Mouse (Mus musculus): ENCODE data around the gene 4921511M17Rik. TPM values are rescaled to one million over a fixed set of nuclear protein-coding genes. Genes with fewer than 3 reads are reported as not detected.
"Not testable (repeated sequence)": the region's sequence is repeated elsewhere in the genome, so short reads cannot be mapped to it uniquely, and the experiment has no call there.

Gene 4921511M17Rik
- polyA plus RNA-seq (2015; fragmentation: Nextera tagmentation; extraction: Ambion mirVana), result not detected in 2 replicates

DNA sequence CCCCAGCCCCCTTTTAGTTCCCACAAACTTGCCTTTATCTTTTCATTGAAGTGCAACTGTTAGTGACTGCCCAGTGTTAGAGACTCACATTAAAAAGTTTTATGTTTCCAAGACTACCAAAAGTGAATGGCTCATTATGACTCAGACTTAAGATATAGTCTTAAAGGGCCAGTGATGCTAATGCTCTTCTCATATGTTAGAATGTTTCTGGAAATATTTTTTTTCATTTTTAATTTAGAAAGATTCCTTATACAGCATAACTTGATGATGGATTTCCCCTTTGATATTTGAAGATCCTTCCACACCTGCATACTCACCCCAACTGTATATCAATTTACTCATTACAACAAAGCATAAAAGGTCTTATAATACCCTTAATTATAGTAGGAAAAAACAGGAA lies at the start of gene 4921511M17Rik:
Gene 4921511M17Rik (minus strand): TSS at position 101 of the 400 bp plus-strand sequence.
- not testable (repeated sequence) for H3K27ac ChIP-seq (ENCODE audit: low read length); H3K27me3 ChIP-seq (replicated peaks; ENCODE audit: control insufficient read depth, insufficient read depth, low read length); H3K9me3 ChIP-seq (ENCODE audit: control insufficient read depth, low read length); H3K9ac ChIP-seq (ENCODE audit: low read depth, low read length); H3K4me3 ChIP-seq (ENCODE audit: low read length); H3K36me3 ChIP-seq (ENCODE audit: control insufficient read depth, insufficient read depth, low read length); ATAC-seq; H3K4me1 ChIP-seq (ENCODE audit: control insufficient read depth, insufficient read depth, low read length); H3K4me2 ChIP-seq (ENCODE audit: low read depth, low read length)

DNA sequence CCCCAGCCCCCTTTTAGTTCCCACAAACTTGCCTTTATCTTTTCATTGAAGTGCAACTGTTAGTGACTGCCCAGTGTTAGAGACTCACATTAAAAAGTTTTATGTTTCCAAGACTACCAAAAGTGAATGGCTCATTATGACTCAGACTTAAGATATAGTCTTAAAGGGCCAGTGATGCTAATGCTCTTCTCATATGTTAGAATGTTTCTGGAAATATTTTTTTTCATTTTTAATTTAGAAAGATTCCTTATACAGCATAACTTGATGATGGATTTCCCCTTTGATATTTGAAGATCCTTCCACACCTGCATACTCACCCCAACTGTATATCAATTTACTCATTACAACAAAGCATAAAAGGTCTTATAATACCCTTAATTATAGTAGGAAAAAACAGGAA lies 21.3 kb upstream of the 4921511M17Rik start, which contains the start of gene Gm10057:
Gene Gm10057 (minus strand): TSS at position 101 of the 400 bp plus-strand sequence.
- not testable (repeated sequence) for ATAC-seq; H3K9ac ChIP-seq (ENCODE audit: low read depth, low read length); H3K4me3 ChIP-seq (ENCODE audit: low read length); H3K4me1 ChIP-seq (ENCODE audit: control insufficient read depth, insufficient read depth, low read length); H3K9me3 ChIP-seq (ENCODE audit: control insufficient read depth, low read length); H3K27ac ChIP-seq (ENCODE audit: low read length); H3K27me3 ChIP-seq (replicated peaks; ENCODE audit: control insufficient read depth, insufficient read depth, low read length); H3K4me2 ChIP-seq (ENCODE audit: low read depth, low read length); H3K36me3 ChIP-seq (ENCODE audit: control insufficient read depth, insufficient read depth, low read length)

DNA sequence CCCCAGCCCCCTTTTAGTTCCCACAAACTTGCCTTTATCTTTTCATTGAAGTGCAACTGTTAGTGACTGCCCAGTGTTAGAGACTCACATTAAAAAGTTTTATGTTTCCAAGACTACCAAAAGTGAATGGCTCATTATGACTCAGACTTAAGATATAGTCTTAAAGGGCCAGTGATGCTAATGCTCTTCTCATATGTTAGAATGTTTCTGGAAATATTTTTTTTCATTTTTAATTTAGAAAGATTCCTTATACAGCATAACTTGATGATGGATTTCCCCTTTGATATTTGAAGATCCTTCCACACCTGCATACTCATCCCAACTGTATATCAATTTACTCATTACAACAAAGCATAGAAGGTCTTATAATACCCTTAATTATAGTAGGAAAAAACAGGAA lies 21.1 kb downstream of the 4921511M17Rik start, which contains the start of gene Samt1:
Gene Samt1 (minus strand): TSS at position 101 of the 400 bp plus-strand sequence.
- ATAC-seq; H3K27me3 ChIP-seq (replicated peaks; ENCODE audit: control insufficient read depth, insufficient read depth, low read length); H3K9me3 ChIP-seq (ENCODE audit: control insufficient read depth, low read length); H3K4me1 ChIP-seq (ENCODE audit: control insufficient read depth, insufficient read depth, low read length); H3K27ac ChIP-seq (ENCODE audit: low read length); H3K4me3 ChIP-seq (ENCODE audit: low read length); H3K36me3 ChIP-seq (ENCODE audit: control insufficient read depth, insufficient read depth, low read length); H3K4me2 ChIP-seq (ENCODE audit: low read depth, low read length); H3K9ac ChIP-seq (ENCODE audit: low read depth, low read length): not testable (repeated sequence)

DNA sequence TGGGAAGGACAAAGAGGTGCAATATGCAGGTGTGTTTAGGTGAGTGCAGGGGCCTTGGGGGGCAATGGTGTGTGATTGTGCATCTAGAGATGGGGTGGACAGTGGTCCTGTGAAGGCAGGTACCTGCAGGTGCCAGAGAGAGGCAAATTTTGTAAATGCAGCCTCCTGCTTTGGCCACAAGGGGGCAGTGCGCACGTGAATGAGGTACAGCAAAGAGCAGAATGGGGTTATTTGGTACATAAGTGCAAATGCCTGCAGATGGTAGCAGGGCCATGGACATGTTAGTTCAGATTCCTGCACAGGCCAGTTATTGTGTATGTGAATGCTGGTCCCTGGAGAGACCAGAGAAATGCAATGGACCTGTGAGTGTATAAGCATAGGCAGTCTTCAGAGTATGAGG lies 56.7 kb downstream of the 4921511M17Rik start:
- not testable (repeated sequence) for H3K9ac ChIP-seq (ENCODE audit: low read depth, low read length); H3K4me3 ChIP-seq (ENCODE audit: low read length); ATAC-seq; H3K4me1 ChIP-seq (ENCODE audit: control insufficient read depth, insufficient read depth, low read length); H3K36me3 ChIP-seq (ENCODE audit: control insufficient read depth, insufficient read depth, low read length); H3K9me3 ChIP-seq (ENCODE audit: control insufficient read depth, low read length); H3K4me2 ChIP-seq (ENCODE audit: low read depth, low read length); H3K27ac ChIP-seq (ENCODE audit: low read length); H3K27me3 ChIP-seq (replicated peaks; ENCODE audit: control insufficient read depth, insufficient read depth, low read length)
- no CpG with 5 or more reads among the region's 2 CpGs for WGBS

DNA sequence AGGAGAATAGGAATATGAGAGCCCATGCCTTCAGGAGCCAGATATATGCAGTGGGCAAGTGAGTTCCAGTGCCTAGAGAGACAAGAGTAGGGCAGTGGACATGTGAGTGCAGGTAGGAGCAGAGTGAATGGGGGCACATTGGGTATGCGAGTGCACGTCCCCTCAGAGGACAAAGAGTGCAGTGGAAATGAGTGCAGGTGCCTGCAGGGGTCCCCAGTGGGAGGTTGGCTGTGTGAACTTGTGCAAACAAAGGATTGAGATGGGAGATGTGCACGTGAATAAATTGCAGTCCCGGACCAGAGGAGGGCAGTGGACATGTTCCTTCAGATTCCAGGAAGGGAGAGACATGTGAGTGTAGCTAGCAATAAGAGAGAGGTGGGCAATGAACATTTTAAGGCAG lies 57.2 kb downstream of the 4921511M17Rik start:
- H3K27ac ChIP-seq (ENCODE audit: low read length); H3K9me3 ChIP-seq (ENCODE audit: control insufficient read depth, low read length); ATAC-seq; H3K27me3 ChIP-seq (replicated peaks; ENCODE audit: control insufficient read depth, insufficient read depth, low read length); H3K4me2 ChIP-seq (ENCODE audit: low read depth, low read length); H3K9ac ChIP-seq (ENCODE audit: low read depth, low read length); H3K36me3 ChIP-seq (ENCODE audit: control insufficient read depth, insufficient read depth, low read length); H3K4me1 ChIP-seq (ENCODE audit: control insufficient read depth, insufficient read depth, low read length); H3K4me3 ChIP-seq (ENCODE audit: low read length): not testable (repeated sequence)
- WGBS, result 23% methylated on average over 4 of the region's 4 CpGs

DNA sequence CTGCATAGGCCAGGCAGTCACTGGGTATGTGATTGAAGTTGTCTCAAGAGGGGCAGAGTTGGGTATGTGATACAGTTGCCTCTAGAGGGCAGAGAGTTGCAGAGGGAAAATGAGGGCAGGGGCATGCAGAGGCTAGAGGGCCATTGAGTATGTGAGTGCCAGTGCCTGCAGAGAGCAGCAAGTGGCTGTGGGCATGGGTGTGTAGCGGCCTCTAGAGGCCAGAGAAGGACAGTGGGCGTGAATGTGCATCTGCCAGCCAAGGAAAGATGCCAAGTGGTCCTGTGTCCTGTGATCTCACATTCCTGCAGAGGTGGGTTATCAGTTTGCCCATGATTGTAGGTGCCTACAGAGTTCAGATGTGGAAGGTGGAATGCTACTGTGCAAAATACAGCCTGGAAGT lies 59.2 kb downstream of the 4921511M17Rik start:
- H3K27ac ChIP-seq (ENCODE audit: low read length), result no peak overlapping the region
- H3K4me3 ChIP-seq (ENCODE audit: low read length), result no peak overlapping the region
- no peaks in the 10 kb centered on the region for H3K36me3 ChIP-seq (ENCODE audit: control insufficient read depth, insufficient read depth, low read length)
- no peaks in the 10 kb centered on the region for H3K9me3 ChIP-seq (ENCODE audit: control insufficient read depth, low read length)
- H3K4me1 ChIP-seq (ENCODE audit: control insufficient read depth, insufficient read depth, low read length), result no peaks in the 10 kb centered on the region
- no peak overlapping the region for H3K9ac ChIP-seq (ENCODE audit: low read depth, low read length)
- WGBS, result 9% methylated on average over 2 of the region's 2 CpGs
- no peak overlapping the region for H3K4me2 ChIP-seq (ENCODE audit: low read depth, low read length)
- ATAC-seq, result no peak
- H3K27me3 ChIP-seq (replicated peaks; ENCODE audit: control insufficient read depth, insufficient read depth, low read length), result no peaks in the 10 kb centered on the region

Other genes with a start within 250 kb of the 4921511M17Rik start
- 8.9 and 10.8 TPM in 2 replicates for gene Spin2c, start 201.6 kb downstream of the 4921511M17Rik start, polyA plus RNA-seq (2015; fragmentation: Nextera tagmentation; extraction: Ambion mirVana)
- gene Samt1, start 21.2 kb downstream of the 4921511M17Rik start, polyA plus RNA-seq (2015; fragmentation: Nextera tagmentation; extraction: Ambion mirVana), result not detected in 2 replicates
- not detected in 2 replicates for gene Gm10057, start 21.2 kb upstream of the 4921511M17Rik start, polyA plus RNA-seq (2015; fragmentation: Nextera tagmentation; extraction: Ambion mirVana)
- gene Gm15140, start 86.9 kb upstream of the 4921511M17Rik start, polyA plus RNA-seq (2015; fragmentation: Nextera tagmentation; extraction: Ambion mirVana), result not detected in 2 replicates